Mouse (Mus musculus) lung, embryonic 15.5 days (tissue): Measurements from ENCODE around the gene Tex11. TPM values are rescaled to one million over a fixed set of nuclear protein-coding genes. Genes with fewer than 3 reads are reported as not detected.
"Not testable (repeated sequence)": the region's sequence is repeated elsewhere in the genome, so short reads cannot be mapped to it uniquely, and the experiment has no call there.

Experiments used
- ATAC-seq: fragments of 200-750 bp; cut with Nextera tagmentation; 2 replicates; pipeline ENCODE4 v1.8.0; 2017; ENCODE audit warnings: moderate number of reproducible peaks, borderline replicate concordance; ENCODE audit not compliant: low FRiP score, low TSS enrichment; ENCODE audit errors: extremely low read depth
- H3K27ac ChIP-seq: fragments of 300-500 bp; sonication (generic); 2 replicates; pipeline ENCODE4 v1.5.1; 2015; ENCODE audit warnings: moderate library complexity, mild to moderate bottlenecking, inconsistent platforms
- H3K27me3 ChIP-seq: fragments of 300-500 bp; sonication (generic); 2 replicates; pipeline ENCODE4 v1.6.1; 2015; ENCODE audit warnings: inconsistent platforms
- H3K36me3 ChIP-seq: fragments of 300-500 bp; sonication (generic); 2 replicates; pipeline ENCODE4 v1.6.1; 2015; ENCODE audit warnings: inconsistent platforms
- H3K4me1 ChIP-seq: fragments of 300-500 bp; sonication (generic); 2 replicates; pipeline ENCODE4 v1.6.1; 2015; ENCODE audit warnings: inconsistent platforms
- H3K4me2 ChIP-seq: fragments of 300-500 bp; sonication (generic); 2 replicates; pipeline ENCODE4 v1.6.1; 2015; ENCODE audit warnings: inconsistent platforms, mild to moderate bottlenecking, moderate library complexity
- H3K4me3 ChIP-seq: fragments of 300-500 bp; sonication (generic); 2 replicates; pipeline ENCODE4 v1.5.1; 2015; ENCODE audit warnings: mild to moderate bottlenecking, inconsistent platforms
- H3K9ac ChIP-seq: fragments of 300-500 bp; sonication (generic); 2 replicates; pipeline ENCODE4 v1.6.1; 2015; ENCODE audit warnings: inconsistent platforms
- H3K9me3 ChIP-seq: fragments of 300-500 bp; sonication (generic); 2 replicates; pipeline ENCODE4 v1.6.1; 2016; ENCODE audit warnings: inconsistent platforms
- WGBS: fragments of 180-500 bp; shearing (Covaris S2); methylation state at CpG from one replicate; pipeline ENCODE4 v1.1.7; 2015; 5-methylcytosine and 5-hydroxymethylcytosine counted together
- polyA plus RNA-seq: library from polyadenylated mRNA; unstranded; fragments of >200 nt; fragmentation: Nextera tagmentation; extraction: Ambion mirVana; gene quantifications from 2 replicates; pipeline ENCODE4 v1.2.1, GENCODE M21; 2015

Gene Tex11
- polyA plus RNA-seq = 0.20 and 0.25 TPM in 2 replicates

DNA sequence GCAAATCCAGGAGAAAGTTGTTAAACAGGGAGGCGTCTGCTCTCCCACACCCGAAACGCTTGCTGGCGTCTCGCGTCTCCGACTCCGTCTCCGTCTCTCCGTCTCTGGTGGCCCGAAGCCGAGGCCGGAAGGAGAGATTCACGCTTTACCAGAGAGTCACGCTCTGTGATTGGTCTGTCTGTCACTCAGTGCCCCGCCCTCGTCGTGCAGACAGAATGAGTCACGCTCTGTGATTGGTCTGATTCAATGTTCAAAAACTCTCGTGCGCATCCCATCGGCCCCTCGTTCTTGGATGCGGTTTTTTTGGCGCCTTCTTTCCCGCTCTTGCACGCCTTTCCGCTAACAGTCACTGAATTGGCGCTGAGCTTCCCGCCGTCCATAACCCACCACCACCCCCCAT lies at the start of gene Tex11:
TSS of gene Tex11 (minus strand) at position 127 of the 400 bp plus-strand sequence.
- H3K9ac ChIP-seq = no peak within 1 kb of the TSS
- ATAC-seq = no peak
- H3K4me2 ChIP-seq = no peak within 1 kb of the TSS
- H3K4me3 ChIP-seq = no peak within 1 kb of the TSS
- H3K27me3 ChIP-seq = no peaks in the 10 kb centered on the region
- no peaks in the 10 kb centered on the region for H3K4me1 ChIP-seq
- H3K36me3 ChIP-seq = no peaks in the 10 kb centered on the region
- no peak within 1 kb of the TSS for H3K27ac ChIP-seq
- WGBS = 86% methylated on average over 31 of the region's 31 CpGs
- no peaks in the 10 kb centered on the region for H3K9me3 ChIP-seq

DNA sequence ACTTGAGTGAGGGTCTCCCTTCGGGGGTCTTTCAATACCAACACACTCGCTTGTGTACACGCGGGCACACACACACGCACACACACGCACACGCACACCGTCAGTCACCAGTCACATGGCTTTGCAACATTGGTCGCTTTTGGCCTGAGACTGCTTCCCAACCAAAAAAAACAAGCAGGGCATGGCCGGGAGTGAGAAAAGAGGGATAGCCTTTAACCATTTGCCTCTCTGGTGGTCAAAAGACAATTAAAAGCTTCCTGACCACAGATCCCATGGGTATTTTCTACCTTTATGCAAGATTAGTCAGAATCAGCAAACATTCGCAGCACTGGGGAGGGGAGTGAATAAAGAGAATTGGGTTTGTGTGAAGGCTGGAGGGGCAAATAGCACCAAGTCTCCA lies 26.5 kb upstream of the Tex11 start, which contains the start of gene Slc7a3:
TSS of gene Slc7a3 (minus strand) at position 101 of the 400 bp plus-strand sequence.
- Histone ChIP-seq H3K4me2 (peak within 1 kb of the TSS; percentile 49), H3K27me3 (peaks cover 13% of the 10 kb centered on the region), H3K27ac (no peak within 1 kb of the TSS), H3K9ac (no peak within 1 kb of the TSS), H3K4me1 (no peaks in the 10 kb centered on the region), H3K4me3 (peak within 1 kb of the TSS; percentile 15; the same call in 1 of the 2 replicates), H3K36me3 (no peaks in the 10 kb centered on the region), H3K9me3 (no peaks in the 10 kb centered on the region)
- ATAC-seq = no peak
- WGBS = 32% methylated on average over 11 of the region's 11 CpGs

DNA sequence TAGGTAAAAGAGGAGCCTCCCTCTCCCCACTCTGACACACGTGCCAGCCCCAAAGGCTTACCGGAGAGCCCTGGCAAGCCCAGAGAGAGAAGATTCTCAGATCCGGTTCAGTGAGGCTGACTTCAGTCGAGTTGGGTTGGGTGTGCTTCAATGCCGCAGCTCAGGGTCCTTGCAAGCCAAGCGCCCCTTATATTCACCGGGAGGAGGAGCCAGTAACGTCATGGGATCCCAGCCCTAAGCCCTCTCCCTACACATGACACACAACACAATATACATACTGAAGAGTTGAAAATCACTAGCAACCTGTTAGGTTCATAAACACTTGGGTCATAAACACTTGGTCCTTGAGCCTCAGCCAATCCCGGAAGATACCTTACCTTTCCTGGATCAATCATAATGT lies 25.7 kb upstream of the Tex11 start:
- ATAC-seq, H3K4me1 ChIP-seq, H3K27ac ChIP-seq, H3K36me3 ChIP-seq, H3K9me3 ChIP-seq, H3K9ac ChIP-seq: not testable (repeated sequence)
- Histone ChIP-seq H3K4me2 (peak overlapping the region; percentile 49), H3K4me3 (peak overlapping the region; percentile 15; the same call in 1 of the 2 replicates), H3K27me3 (peaks cover 13% of the 10 kb centered on the region)
- WGBS = 20% methylated on average over 9 of the region's 9 CpGs

DNA sequence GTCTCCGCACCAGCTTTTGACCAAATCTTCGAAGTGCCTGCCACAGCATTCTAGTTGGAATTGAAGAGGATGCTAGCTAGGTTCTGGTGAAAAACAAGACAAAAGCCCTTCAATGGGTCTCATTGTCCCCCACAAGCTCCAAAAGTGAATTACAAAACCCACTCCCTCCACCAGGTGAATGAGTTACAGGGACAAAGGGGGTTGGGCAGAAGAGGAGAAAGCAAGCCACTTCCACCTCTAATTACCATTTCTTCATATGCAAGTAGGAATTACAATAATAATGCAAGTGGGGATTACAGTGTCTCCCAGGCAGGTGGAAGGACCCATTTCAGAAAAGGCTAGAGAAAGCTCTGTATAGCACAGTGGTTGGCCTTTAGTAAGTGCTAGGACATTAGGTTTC lies 24.7 kb upstream of the Tex11 start:
- Histone ChIP-seq H3K9ac (no peak overlapping the region), H3K4me1 (no peaks in the 10 kb centered on the region), H3K36me3 (no peaks in the 10 kb centered on the region), H3K27ac (no peak overlapping the region), H3K4me2 (no peak overlapping the region), H3K9me3 (no peaks in the 10 kb centered on the region), H3K4me3 (no peak overlapping the region), H3K27me3 (peaks cover 13% of the 10 kb centered on the region)
- 72% methylated on average over 2 of the region's 2 CpGs for WGBS
- no peak for ATAC-seq

DNA sequence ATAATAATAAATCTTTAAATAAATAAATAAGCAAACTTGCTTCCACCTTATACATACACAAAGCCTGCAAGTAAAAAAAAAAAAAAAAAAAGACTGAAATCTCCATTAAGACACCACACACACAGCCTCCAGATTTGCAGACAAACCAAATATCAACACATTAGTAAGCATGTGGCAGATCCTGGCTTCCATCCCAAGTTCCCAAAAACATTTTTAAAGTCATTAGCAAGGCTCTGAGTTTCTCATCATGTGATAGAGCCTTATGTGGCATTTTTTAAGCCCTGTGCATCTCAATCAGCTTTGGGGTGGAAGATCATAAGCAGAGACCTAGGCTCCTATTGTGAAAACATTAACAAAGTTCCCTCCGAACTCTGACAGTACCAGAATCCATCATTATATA lies 5.8 kb upstream of the Tex11 start:
- H3K27ac ChIP-seq = no peak overlapping the region
- no peaks in the 10 kb centered on the region for H3K27me3 ChIP-seq
- H3K9ac ChIP-seq = no peak overlapping the region
- H3K36me3 ChIP-seq = no peaks in the 10 kb centered on the region
- no peak overlapping the region for H3K4me3 ChIP-seq
- H3K4me1 ChIP-seq = no peaks in the 10 kb centered on the region
- ATAC-seq = no peak
- WGBS = 59% methylated on average over 1 of the region's 1 CpGs
- H3K9me3 ChIP-seq = no peaks in the 10 kb centered on the region
- H3K4me2 ChIP-seq = no peak overlapping the region

DNA sequence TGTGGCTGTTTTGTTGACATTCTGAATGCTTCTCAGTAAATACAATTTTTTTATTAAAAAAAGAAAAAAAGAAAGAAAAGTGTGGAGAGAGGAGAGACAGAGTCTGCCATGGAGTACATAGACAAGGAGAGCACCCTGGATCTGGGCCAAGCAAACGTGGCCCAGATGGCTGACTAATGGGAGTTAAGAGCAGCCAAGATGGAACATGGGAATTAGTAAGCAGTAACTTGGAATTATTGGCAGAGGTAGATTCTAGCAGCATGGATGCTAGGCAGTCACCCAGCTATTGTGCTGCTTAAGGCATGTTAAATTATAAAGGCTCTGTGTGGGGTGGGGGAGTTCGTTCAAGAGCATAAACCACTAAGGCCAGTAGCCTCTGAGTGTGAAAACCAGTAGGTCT lies 4.0 kb upstream of the Tex11 start:
- 60% methylated on average over 2 of the region's 2 CpGs for WGBS
- Histone ChIP-seq H3K9ac (no peak overlapping the region), H3K36me3 (no peaks in the 10 kb centered on the region), H3K27ac (no peak overlapping the region), H3K27me3 (no peaks in the 10 kb centered on the region), H3K4me1 (no peaks in the 10 kb centered on the region), H3K9me3 (no peaks in the 10 kb centered on the region), H3K4me3 (no peak overlapping the region), H3K4me2 (no peak overlapping the region)
- ATAC-seq = no peak

DNA sequence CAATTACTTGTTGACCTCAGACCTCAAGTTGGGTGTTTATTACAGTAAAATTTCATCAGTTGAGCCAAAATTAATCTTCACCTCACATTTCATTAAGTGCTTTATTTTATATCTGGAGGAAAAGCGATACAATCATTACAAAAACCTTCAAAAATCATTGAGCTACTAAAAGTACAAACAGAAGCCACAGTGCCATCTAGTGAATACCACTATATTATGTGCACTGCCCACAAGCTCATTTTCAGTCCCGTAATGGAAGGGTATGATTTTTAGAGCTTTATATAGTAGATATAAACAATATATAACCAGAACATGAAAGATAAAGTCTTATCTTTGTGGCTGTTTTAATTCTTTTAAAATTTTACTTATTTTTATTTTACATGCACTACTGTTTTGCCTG lies 115.8 kb downstream of the Tex11 start:
- no peaks in the 10 kb centered on the region for H3K4me1 ChIP-seq
- no peaks in the 10 kb centered on the region for H3K9me3 ChIP-seq
- ATAC-seq = no peak
- H3K9ac ChIP-seq = no peak overlapping the region
- no peak overlapping the region for H3K27ac ChIP-seq
- H3K27me3 ChIP-seq = no peaks in the 10 kb centered on the region; the same call in 1 of the 2 replicates
- H3K4me3 ChIP-seq = no peak overlapping the region
- H3K4me2 ChIP-seq = no peak overlapping the region
- 23% methylated on average over 2 of the region's 2 CpGs for WGBS
- H3K36me3 ChIP-seq = no peaks in the 10 kb centered on the region

DNA sequence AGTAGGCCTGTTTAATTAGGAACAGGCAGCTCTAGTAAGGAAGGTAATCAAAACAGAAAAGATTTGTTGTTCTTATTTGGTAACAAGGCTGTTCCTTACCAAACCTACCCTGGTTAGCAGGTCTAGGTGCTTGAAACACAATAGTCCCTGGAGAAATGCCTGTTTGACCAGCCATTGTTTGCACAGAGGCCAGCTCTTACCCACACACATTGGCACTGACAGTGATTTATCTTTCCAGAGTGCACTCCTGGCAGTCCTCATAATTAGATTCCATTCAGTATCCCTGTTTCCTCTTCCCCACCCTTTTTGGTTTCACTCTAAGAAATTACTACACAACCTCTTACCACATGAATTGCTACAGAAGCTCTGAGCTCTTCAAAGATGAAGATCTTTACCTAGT lies 220.3 kb downstream of the Tex11 start:
- H3K27me3 ChIP-seq = no peaks in the 10 kb centered on the region; the same call in 1 of the 2 replicates
- H3K4me2 ChIP-seq = no peak overlapping the region
- H3K4me1 ChIP-seq = no peaks in the 10 kb centered on the region
- H3K9me3 ChIP-seq = no peaks in the 10 kb centered on the region
- no peak for ATAC-seq
- H3K4me3 ChIP-seq = no peak overlapping the region
- H3K9ac ChIP-seq = no peak overlapping the region
- no peak overlapping the region for H3K27ac ChIP-seq
- H3K36me3 ChIP-seq = no peaks in the 10 kb centered on the region

DNA sequence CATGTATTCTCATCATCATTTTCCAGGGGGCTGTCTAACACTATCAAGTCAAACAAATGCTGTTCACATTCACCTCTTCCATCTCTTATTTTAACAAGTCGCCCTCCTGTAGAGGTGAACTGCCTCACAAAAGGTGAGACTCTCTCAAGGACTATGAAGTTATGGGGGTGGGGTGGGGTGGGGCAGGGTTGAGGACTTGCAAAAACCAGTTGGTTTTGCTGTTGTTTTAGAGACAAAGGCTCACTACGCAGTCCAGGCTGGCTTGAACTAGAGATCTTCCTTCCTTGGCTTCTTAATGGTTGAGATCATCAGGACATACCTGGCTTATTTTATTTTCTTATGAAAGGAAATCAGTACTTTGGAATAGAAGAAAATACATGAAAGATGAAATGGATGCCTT lies 226.7 kb downstream of the Tex11 start:
- 75% methylated on average over 2 of the region's 2 CpGs for WGBS
- no peak overlapping the region for H3K4me3 ChIP-seq
- no peak for ATAC-seq
- H3K4me1 ChIP-seq = no peaks in the 10 kb centered on the region
- H3K36me3 ChIP-seq = no peaks in the 10 kb centered on the region
- H3K9me3 ChIP-seq = no peaks in the 10 kb centered on the region
- no peak overlapping the region for H3K27ac ChIP-seq
- no peaks in the 10 kb centered on the region; the same call in none of the 2 replicates for H3K27me3 ChIP-seq
- no peak overlapping the region for H3K9ac ChIP-seq
- H3K4me2 ChIP-seq = no peak overlapping the region

DNA sequence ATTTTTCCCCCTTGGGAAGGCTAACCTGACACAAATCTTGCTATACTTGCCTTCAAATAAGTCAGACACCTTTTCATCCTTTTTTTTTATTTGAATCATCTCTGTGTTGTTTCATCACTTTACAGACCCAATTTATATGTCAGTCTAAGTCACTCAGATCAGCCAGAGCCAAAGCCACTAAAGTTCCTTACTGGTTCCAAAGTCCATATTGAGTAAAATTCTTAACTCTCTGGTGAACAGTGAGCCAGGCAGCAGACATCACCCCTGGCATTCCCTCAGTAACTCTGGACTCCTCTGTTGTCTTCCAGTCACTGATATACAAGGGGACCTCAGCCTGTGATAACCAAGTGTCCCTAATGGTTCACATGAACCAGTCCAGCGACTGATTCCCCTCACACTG lies 233.9 kb downstream of the Tex11 start:
- Histone ChIP-seq H3K27ac (no peak overlapping the region), H3K9ac (no peak overlapping the region), H3K4me3 (no peak overlapping the region), H3K4me1 (no peaks in the 10 kb centered on the region), H3K4me2 (no peak overlapping the region), H3K9me3 (no peaks in the 10 kb centered on the region), H3K27me3 (no peaks in the 10 kb centered on the region), H3K36me3 (no peaks in the 10 kb centered on the region)
- WGBS = 78% methylated on average over 1 of the region's 1 CpGs
- ATAC-seq = no peak

DNA sequence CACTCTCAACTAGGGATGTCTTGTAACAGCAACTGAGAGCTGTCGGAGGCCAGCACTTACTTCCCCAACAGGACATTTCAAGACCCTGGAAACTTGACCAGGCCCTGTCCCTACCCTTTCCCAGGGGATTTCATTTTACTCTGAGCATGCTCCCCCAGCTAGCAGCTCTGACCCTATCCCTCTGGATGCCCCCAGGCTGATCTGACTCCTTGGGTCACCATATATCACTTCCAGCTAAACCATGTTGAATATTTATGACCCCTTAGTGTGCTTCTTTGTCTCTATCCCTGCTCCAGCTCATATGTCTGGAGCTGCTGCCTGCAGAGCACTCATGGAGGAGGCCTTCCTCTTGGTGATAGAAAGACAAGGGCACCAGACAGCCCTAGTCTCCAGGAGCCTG lies 238.3 kb downstream of the Tex11 start:
- Histone ChIP-seq H3K4me1 (no peaks in the 10 kb centered on the region), H3K9me3 (no peaks in the 10 kb centered on the region), H3K27me3 (no peaks in the 10 kb centered on the region), H3K4me3 (no peak overlapping the region), H3K36me3 (no peaks in the 10 kb centered on the region), H3K9ac (no peak overlapping the region), H3K27ac (no peak overlapping the region), H3K4me2 (no peak overlapping the region)
- no peak for ATAC-seq
- 83% methylated on average over 1 of the region's 1 CpGs for WGBS

DNA sequence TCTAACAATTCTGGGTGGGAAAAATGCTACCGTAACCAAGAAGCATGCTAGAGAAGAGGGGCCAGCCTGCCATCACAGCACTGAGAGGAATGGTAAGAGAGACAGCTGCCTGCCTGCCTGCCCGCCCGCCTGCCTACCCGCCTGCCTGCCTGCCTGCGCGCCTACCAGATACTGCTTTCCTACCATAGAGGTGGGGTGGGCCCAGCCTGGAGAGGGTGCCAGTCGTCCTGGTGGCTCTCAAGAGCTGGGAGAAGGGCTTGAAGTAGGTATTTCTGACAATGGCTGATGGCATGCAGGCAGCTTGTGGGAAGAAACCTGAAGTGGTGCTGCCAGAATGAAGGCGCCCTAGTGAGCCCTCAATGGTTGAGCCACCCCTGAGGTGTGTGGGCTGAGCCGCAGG lies 240.8 kb downstream of the Tex11 start:
- Histone ChIP-seq H3K4me2 (no peak overlapping the region), H3K27ac (no peak overlapping the region), H3K36me3 (peaks cover 3% of the 10 kb centered on the region; the same call in 1 of the 2 replicates), H3K27me3 (no peaks in the 10 kb centered on the region), H3K4me1 (no peaks in the 10 kb centered on the region), H3K9ac (no peak overlapping the region), H3K9me3 (no peaks in the 10 kb centered on the region), H3K4me3 (no peak overlapping the region)
- 0 out of 2 replicates have a peak, but pooled peaks have one; percentile 31 for ATAC-seq
- WGBS = 83% methylated on average over 9 of the region's 9 CpGs

DNA sequence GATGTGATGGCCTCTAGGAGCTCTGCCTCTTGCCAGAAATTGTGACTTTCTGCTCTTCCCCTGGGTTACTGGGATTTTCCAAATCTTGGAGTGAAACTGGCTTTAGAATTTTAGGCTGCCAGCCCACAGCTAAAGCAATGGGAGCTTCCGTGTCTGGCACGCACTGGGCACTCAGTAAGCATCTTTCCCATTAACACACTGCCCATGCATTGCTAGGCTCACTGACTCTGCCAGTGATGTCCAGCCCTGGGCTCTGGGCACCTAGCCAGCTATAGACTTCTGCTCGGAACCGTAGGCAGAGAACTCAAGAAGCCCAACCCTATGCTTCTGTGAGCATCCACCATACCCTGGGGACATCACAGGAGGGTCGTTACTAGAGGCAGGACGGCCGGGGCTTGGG lies 243.7 kb downstream of the Tex11 start:
- Histone ChIP-seq H3K27ac (no peak overlapping the region), H3K4me3 (no peak overlapping the region), H3K4me1 (no peaks in the 10 kb centered on the region), H3K36me3 (peaks cover 3% of the 10 kb centered on the region; the same call in 1 of the 2 replicates), H3K9ac (no peak overlapping the region), H3K27me3 (no peaks in the 10 kb centered on the region), H3K9me3 (no peaks in the 10 kb centered on the region), H3K4me2 (no peak overlapping the region)
- no peak for ATAC-seq
- WGBS = 73% methylated on average over 7 of the region's 7 CpGs
